Mouse (Mus musculus): Measurements from ENCODE around the gene C87499. TPM values are rescaled to one million over a fixed set of nuclear protein-coding genes. Genes with fewer than 3 reads are reported as not detected.

C87499 gene
- polyA plus RNA-seq (2014; fragmentation: Illumina TruSeq; extraction: RNeasy Lipid Tissue Mini Kit (QIAGEN cat#74804); ENCODE audit: low read depth, low replicate concordance): not detected

GRCm38 (mm10) chr4:88634311-88634710 lies at the start of gene C87499:
TSS of gene C87499 (minus strand) at chr4:88634411.

GRCm38 (mm10) chr4:88683812-88684211 lies 49.6 kb upstream of the C87499 start, which contains the start of gene Ifna2:
TSS of gene Ifna2 (minus strand) at chr4:88683912.

GRCm38 (mm10) chr4:88676824-88677223 lies 42.6 kb upstream of the C87499 start, which contains the start of gene Ifna16:
TSS of gene Ifna16 (minus strand) at chr4:88676924.

GRCm38 (mm10) chr4:88644359-88644758 lies 10.1 kb upstream of the C87499 start, which contains the start of gene Ifna13:
TSS of gene Ifna13 (minus strand) at chr4:88644459.

GRCm38 (mm10) chr4:88603276-88603675 lies 30.9 kb downstream of the C87499 start, which contains the start of gene Ifna12:
TSS of gene Ifna12 (minus strand) at chr4:88603376.

GRCm38 (mm10) chr4:88592285-88592684 lies 41.9 kb downstream of the C87499 start, which contains the start of gene Ifna9:
TSS of gene Ifna9 (minus strand) at chr4:88592385.

Other genes starting within 250 kb of the C87499 start
- 11.9 TPM for gene Hacd4, start 195.5 kb downstream of the C87499 start, polyA plus RNA-seq (2014; fragmentation: Illumina TruSeq; extraction: RNeasy Lipid Tissue Mini Kit (QIAGEN cat#74804); ENCODE audit: low read depth, low replicate concordance)
- not detected for gene Ifnb1, start 111.6 kb downstream of the C87499 start, polyA plus RNA-seq (2014; fragmentation: Illumina TruSeq; extraction: RNeasy Lipid Tissue Mini Kit (QIAGEN cat#74804); ENCODE audit: low read depth, low replicate concordance)
- not detected for gene Ifna15, start 76.2 kb downstream of the C87499 start, polyA plus RNA-seq (2014; fragmentation: Illumina TruSeq; extraction: RNeasy Lipid Tissue Mini Kit (QIAGEN cat#74804); ENCODE audit: low read depth, low replicate concordance)
- not detected for gene Ifna14, start 62.6 kb downstream of the C87499 start, polyA plus RNA-seq (2014; fragmentation: Illumina TruSeq; extraction: RNeasy Lipid Tissue Mini Kit (QIAGEN cat#74804); ENCODE audit: low read depth, low replicate concordance)
- gene Ifna9, start 42.0 kb downstream of the C87499 start, polyA plus RNA-seq (2014; fragmentation: Illumina TruSeq; extraction: RNeasy Lipid Tissue Mini Kit (QIAGEN cat#74804); ENCODE audit: low read depth, low replicate concordance): not detected
- not detected for gene Ifna12, start 31.0 kb downstream of the C87499 start, polyA plus RNA-seq (2014; fragmentation: Illumina TruSeq; extraction: RNeasy Lipid Tissue Mini Kit (QIAGEN cat#74804); ENCODE audit: low read depth, low replicate concordance)
- not detected for gene Ifna13, start 10.0 kb upstream of the C87499 start, polyA plus RNA-seq (2014; fragmentation: Illumina TruSeq; extraction: RNeasy Lipid Tissue Mini Kit (QIAGEN cat#74804); ENCODE audit: low read depth, low replicate concordance)
- gene Ifna16, start 42.5 kb upstream of the C87499 start, polyA plus RNA-seq (2014; fragmentation: Illumina TruSeq; extraction: RNeasy Lipid Tissue Mini Kit (QIAGEN cat#74804); ENCODE audit: low read depth, low replicate concordance): not detected
- gene Ifna2, start 49.5 kb upstream of the C87499 start, polyA plus RNA-seq (2014; fragmentation: Illumina TruSeq; extraction: RNeasy Lipid Tissue Mini Kit (QIAGEN cat#74804); ENCODE audit: low read depth, low replicate concordance): not detected
- gene Ifnab, start 56.9 kb upstream of the C87499 start, polyA plus RNA-seq (2014; fragmentation: Illumina TruSeq; extraction: RNeasy Lipid Tissue Mini Kit (QIAGEN cat#74804); ENCODE audit: low read depth, low replicate concordance): not detected
- 0.62 TPM for gene Gm26566, start 87.4 kb upstream of the C87499 start, polyA plus RNA-seq (2014; fragmentation: Illumina TruSeq; extraction: RNeasy Lipid Tissue Mini Kit (QIAGEN cat#74804); ENCODE audit: low read depth, low replicate concordance)
- 33.9 TPM for gene Klhl9, start 88.1 kb upstream of the C87499 start, polyA plus RNA-seq (2014; fragmentation: Illumina TruSeq; extraction: RNeasy Lipid Tissue Mini Kit (QIAGEN cat#74804); ENCODE audit: low read depth, low replicate concordance)
- gene Gm13271, start 120.5 kb upstream of the C87499 start, polyA plus RNA-seq (2014; fragmentation: Illumina TruSeq; extraction: RNeasy Lipid Tissue Mini Kit (QIAGEN cat#74804); ENCODE audit: low read depth, low replicate concordance): not detected
- not detected for gene Gm13283, start 125.7 kb upstream of the C87499 start, polyA plus RNA-seq (2014; fragmentation: Illumina TruSeq; extraction: RNeasy Lipid Tissue Mini Kit (QIAGEN cat#74804); ENCODE audit: low read depth, low replicate concordance)
- not detected for gene Gm13290, start 139.4 kb upstream of the C87499 start, polyA plus RNA-seq (2014; fragmentation: Illumina TruSeq; extraction: RNeasy Lipid Tissue Mini Kit (QIAGEN cat#74804); ENCODE audit: low read depth, low replicate concordance)
- gene Gm13289, start 142.5 kb upstream of the C87499 start, polyA plus RNA-seq (2014; fragmentation: Illumina TruSeq; extraction: RNeasy Lipid Tissue Mini Kit (QIAGEN cat#74804); ENCODE audit: low read depth, low replicate concordance): not detected
- not detected for gene Gm13272, start 145.4 kb upstream of the C87499 start, polyA plus RNA-seq (2014; fragmentation: Illumina TruSeq; extraction: RNeasy Lipid Tissue Mini Kit (QIAGEN cat#74804); ENCODE audit: low read depth, low replicate concordance)
- gene Ifnz, start 147.7 kb upstream of the C87499 start, polyA plus RNA-seq (2014; fragmentation: Illumina TruSeq; extraction: RNeasy Lipid Tissue Mini Kit (QIAGEN cat#74804); ENCODE audit: low read depth, low replicate concordance): not detected
- gene Gm13276, start 151.3 kb upstream of the C87499 start, polyA plus RNA-seq (2014; fragmentation: Illumina TruSeq; extraction: RNeasy Lipid Tissue Mini Kit (QIAGEN cat#74804); ENCODE audit: low read depth, low replicate concordance): not detected
- not detected for gene Gm13277, start 154.2 kb upstream of the C87499 start, polyA plus RNA-seq (2014; fragmentation: Illumina TruSeq; extraction: RNeasy Lipid Tissue Mini Kit (QIAGEN cat#74804); ENCODE audit: low read depth, low replicate concordance)
- not detected for gene Gm13278, start 157.1 kb upstream of the C87499 start, polyA plus RNA-seq (2014; fragmentation: Illumina TruSeq; extraction: RNeasy Lipid Tissue Mini Kit (QIAGEN cat#74804); ENCODE audit: low read depth, low replicate concordance)
- not detected for gene Gm13275, start 160.1 kb upstream of the C87499 start, polyA plus RNA-seq (2014; fragmentation: Illumina TruSeq; extraction: RNeasy Lipid Tissue Mini Kit (QIAGEN cat#74804); ENCODE audit: low read depth, low replicate concordance)
- not detected for gene Gm13279, start 163.0 kb upstream of the C87499 start, polyA plus RNA-seq (2014; fragmentation: Illumina TruSeq; extraction: RNeasy Lipid Tissue Mini Kit (QIAGEN cat#74804); ENCODE audit: low read depth, low replicate concordance)
- not detected for gene Gm13285, start 165.3 kb upstream of the C87499 start, polyA plus RNA-seq (2014; fragmentation: Illumina TruSeq; extraction: RNeasy Lipid Tissue Mini Kit (QIAGEN cat#74804); ENCODE audit: low read depth, low replicate concordance)
- not detected for gene Gm13287, start 168.8 kb upstream of the C87499 start, polyA plus RNA-seq (2014; fragmentation: Illumina TruSeq; extraction: RNeasy Lipid Tissue Mini Kit (QIAGEN cat#74804); ENCODE audit: low read depth, low replicate concordance)
- not detected for gene Gm13288, start 171.1 kb upstream of the C87499 start, polyA plus RNA-seq (2014; fragmentation: Illumina TruSeq; extraction: RNeasy Lipid Tissue Mini Kit (QIAGEN cat#74804); ENCODE audit: low read depth, low replicate concordance)
- not detected for gene Ifna7, start 181.8 kb upstream of the C87499 start, polyA plus RNA-seq (2014; fragmentation: Illumina TruSeq; extraction: RNeasy Lipid Tissue Mini Kit (QIAGEN cat#74804); ENCODE audit: low read depth, low replicate concordance)
- gene Ifna11, start 185.5 kb upstream of the C87499 start, polyA plus RNA-seq (2014; fragmentation: Illumina TruSeq; extraction: RNeasy Lipid Tissue Mini Kit (QIAGEN cat#74804); ENCODE audit: low read depth, low replicate concordance): not detected
- not detected for gene Ifna6, start 193.0 kb upstream of the C87499 start, polyA plus RNA-seq (2014; fragmentation: Illumina TruSeq; extraction: RNeasy Lipid Tissue Mini Kit (QIAGEN cat#74804); ENCODE audit: low read depth, low replicate concordance)
- not detected for gene Ifna5, start 201.1 kb upstream of the C87499 start, polyA plus RNA-seq (2014; fragmentation: Illumina TruSeq; extraction: RNeasy Lipid Tissue Mini Kit (QIAGEN cat#74804); ENCODE audit: low read depth, low replicate concordance)
- gene Ifna4, start 207.4 kb upstream of the C87499 start, polyA plus RNA-seq (2014; fragmentation: Illumina TruSeq; extraction: RNeasy Lipid Tissue Mini Kit (QIAGEN cat#74804); ENCODE audit: low read depth, low replicate concordance): not detected
- gene Ifna1, start 215.7 kb upstream of the C87499 start, polyA plus RNA-seq (2014; fragmentation: Illumina TruSeq; extraction: RNeasy Lipid Tissue Mini Kit (QIAGEN cat#74804); ENCODE audit: low read depth, low replicate concordance): not detected
- gene Ifne, start 245.8 kb upstream of the C87499 start, polyA plus RNA-seq (2014; fragmentation: Illumina TruSeq; extraction: RNeasy Lipid Tissue Mini Kit (QIAGEN cat#74804); ENCODE audit: low read depth, low replicate concordance): not detected

All from adipose tissue, adult 10 weeks (tissue).